Mouse (Mus musculus): ENCODE results near the gene Aoah.

The Aoah gene

DNA sequence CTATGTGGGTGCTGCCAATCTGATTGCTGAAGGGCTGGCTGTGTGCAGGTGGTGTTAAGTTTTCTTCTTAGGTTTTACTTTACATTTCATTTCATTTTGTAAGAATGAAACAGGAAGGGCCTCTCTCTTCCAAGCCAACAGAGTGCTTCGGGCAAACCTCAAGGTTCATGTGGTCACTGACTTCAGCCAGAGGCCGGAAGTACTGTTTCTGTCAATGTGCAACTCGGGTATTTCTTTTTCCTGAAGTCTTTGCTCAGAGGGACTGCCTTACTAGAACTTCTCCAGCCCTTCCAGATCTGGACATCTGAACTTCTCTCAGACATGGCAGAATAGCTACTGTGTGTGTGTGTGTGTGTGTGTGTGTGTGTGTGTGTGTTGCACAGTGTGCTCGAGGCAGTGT lies at the start of gene Aoah:
Gene Aoah (plus strand): TSS at position 213 of the 400 bp plus-strand sequence.
- DNase-seq: no peak

DNA sequence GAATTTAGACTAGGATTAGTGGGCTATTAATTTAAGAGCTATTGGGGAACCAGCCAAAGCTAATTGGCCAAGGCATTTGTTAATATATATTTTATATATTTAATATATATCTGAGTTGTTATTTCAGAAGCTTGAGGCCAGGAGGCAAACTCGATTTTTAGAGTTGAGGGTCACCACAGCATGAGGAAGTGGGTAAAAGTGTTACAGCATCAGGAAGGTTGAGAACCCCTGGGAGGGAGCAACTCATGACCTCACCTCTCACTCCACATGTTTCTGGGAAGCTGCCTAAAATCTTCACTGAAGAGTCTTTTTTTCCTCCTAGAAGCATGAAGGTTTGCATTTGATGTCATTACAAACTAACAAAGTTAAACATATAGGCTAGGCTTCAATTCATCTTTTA lies 39.1 kb upstream of the Aoah start:
- DNase-seq: no peak

DNA sequence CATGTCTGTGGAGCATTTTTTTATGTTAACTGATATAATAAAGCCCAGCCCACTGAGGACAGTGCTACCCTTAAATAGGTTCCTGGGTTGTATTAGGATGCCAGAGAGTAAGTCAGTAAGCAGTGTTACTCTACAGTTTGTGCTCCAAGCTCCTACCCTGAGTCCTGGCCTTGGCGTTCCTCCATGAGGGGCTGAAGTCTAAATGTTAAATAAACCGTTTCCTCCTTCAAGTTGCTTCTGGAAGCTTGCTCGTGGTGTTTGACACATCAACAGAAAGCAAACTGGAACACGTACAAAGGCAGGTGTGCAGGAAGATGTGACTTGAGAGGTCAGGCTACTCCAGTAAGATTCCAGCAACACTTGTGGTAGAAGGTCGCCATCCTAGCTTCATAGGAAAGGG lies 10.3 kb upstream of the Aoah start:
- no peak for DNase-seq

DNA sequence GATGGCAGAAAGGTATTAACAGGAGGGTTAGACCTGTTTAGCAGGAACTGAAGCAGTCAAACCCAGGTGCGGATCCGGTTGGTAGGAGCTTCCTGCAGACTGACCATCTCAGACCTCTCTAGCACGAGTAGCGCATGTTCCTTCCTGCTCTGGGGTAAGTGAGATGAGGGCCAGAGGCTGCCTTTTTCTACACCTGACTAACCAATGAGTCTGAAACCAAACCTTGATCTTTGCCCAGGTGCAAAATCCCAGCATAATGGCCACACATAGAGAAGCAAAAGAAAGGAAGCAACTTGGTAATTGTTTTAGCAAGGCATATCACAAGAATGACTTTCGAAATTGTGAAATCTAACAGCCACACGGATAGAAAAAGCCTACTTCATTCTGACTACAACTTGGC lies 9.9 kb upstream of the Aoah start:
- no peak for DNase-seq

DNA sequence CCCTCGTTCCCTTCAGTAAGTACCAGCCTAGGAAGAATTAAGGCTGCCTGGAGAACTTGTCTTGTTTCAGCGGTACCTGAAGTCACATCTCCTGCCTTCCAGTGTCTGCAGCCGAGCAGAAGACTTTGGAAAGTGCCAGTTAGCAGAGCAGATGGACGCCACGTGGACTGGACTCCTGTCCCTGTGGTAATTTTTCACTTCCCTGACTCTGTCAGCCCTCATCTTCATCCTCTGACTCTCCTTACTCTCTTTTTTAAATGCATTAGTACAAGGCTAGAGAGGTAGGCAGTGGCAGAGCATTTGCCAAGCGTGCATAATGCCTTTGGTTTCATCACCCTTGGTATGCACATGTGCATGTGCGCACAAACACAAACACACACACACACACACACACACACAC lies 8.0 kb upstream of the Aoah start:
- no peak for DNase-seq

DNA sequence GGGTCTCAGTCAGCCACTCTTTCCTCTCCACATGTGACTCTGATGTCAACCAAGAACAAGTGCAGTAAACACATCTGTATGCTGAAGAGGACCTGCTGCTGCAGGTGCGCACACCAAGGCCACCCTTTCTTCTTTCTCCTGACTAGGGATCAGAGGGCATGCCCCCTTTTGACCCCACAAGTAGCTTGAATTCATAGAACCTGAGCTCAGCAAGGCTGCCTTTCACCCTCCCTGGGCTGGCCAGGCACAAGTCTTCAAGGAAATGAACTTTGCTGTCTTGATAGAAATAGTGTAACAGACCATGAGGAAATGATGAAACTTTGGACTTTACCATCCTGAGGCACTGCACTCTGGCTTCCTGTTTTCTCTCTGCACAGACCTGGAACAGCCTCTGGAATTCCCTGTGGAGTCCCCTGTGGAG lies 7.1 kb upstream of the Aoah start:
- no peak for DNase-seq

DNA sequence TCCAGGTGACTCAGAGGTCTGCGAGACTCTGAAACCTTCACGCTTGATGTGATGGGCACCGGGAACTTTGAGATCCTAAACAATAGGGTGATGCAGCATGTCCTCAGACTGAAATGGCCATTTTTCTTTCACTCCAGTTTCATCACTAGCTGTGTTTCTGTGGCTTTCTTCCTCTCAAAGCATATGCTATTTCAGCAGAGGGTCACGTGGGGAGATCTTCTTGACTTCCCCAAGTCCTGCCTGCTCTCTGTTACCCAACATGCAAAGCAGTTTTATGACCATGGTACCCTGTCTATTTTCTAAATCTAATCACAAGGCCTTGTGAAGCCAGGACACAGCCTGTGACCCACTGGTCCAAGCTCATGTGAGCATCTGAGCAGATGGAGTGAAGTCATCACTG lies 6.0 kb upstream of the Aoah start:
- DNase-seq: no peak

DNA sequence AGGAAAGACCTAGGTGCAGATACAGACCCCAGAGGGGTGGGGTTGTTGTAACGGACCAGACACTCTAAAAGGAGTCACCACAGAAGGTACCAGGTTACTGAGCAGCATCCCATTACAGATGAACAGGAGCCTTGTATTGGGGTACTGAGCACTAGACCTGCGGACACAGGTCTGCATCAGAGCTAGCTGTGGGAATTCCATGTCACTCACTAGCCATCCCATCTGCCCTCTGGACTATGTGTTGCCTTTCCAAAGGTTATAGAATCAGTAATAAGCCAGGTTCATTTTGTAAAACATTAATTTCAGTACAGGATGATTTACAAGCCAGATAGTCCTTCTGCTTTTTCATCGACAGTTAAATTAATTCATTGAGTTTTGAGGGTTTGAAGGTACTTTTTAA lies 2.7 kb downstream of the Aoah start:
- no peak for DNase-seq

DNA sequence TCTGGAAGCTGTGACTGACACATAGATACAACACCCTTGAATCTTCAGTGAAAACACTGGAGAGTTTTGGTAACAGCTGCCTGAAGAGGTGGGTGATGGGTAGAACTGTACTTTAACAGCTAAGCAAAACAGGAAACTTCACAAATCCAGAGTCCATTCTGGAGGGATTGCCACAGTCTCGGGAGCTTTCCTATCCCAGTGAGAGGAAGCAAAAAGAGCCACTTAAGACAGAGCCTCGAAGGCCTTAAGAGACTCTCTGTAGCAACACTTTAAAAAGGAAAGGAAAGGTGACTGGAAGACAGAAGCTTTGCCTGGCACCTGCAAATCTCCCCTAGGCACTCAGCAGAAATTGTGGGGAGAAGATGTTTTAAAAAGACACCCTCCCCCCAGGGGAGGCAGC lies 4.6 kb downstream of the Aoah start:
- DNase-seq: no peak

DNA sequence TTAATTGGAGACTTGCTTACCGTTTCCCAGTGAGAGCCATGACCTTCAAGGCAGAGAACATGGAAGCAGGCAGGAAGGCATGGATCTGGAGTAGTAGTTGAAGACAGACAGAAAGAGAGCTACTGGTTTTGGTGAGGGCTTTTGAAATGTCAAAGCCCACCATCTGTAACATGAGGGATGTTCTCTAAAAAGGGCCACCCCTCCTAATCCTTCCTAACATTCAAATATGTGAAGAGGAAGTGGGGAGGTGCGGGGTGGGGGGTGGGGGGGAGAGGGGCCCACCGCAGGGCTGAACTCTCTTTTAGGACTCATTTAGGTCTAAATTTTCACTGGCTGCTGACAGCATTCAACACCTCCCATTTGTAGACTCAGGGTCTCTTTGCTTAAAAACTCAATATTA lies 5.9 kb downstream of the Aoah start:
- DNase-seq: no peak

DNA sequence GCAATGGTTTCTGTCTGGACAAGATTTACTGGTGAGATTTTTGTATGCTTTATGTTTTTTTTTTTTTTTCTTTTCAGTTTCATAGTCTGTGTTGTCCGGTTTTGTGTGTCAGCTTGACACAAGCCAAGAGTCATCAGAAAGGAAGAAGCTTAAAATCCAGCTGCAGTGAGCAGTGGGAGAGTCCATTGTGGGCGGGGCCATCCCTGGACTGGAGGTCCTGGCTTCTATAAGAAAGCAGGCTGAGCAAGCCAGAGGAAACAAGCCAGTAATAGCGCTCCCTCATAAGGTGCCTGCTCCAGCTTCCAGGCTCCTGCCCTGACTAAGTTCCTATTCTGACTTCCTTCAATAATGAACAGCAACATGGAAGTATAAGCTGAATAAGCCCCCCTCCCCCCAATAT lies 6.7 kb downstream of the Aoah start:
- DNase-seq: no peak

DNA sequence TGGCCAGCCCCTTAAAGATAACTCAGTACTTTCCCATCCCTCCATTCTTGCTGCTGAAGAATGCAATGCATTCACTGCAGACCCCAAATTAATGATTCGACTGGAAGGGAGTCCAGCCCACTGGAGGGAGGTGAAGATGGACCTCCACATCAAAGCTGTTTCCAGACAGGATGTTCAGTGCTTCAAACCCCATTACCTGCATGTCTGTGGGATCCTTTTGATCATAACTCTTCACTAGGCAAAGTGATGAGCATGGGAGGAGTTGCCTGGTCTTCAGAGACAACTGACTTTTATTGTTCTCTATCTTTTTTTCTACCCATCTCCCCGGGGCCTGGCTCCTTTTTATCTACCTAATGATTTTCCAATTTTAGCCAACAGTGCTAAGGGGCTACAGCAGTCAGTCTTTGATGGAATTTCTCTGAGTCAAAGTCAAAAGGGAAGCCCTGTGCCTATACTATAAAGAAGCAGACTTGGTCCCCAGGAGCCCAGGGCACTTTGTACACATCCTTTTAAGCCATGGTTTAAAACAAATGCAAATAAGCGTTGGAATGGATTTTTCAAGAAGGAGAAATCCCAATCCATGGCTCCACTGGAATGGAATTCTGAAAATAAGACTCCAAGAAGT lies 18.0 kb downstream of the Aoah start:
- no peak for DNase-seq

DNA sequence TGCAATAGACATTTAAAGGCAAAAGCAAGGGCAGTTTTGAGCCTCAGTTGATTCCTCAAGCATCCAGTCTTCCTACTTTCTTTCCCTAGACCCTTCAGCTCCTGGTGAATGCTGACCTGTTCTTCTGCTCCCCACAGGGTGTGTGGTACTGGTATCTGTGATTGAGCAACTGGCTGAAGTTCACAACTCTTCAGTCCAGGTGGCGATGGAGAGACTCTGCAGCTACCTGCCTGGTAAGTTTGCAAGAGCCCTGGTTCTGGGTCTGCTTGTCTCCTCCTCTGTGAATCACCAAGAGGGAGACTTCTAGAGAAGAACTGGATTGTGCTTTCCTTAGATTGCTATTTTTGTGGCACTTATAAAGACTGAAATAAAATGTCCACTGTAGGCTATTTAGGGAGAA lies 22.5 kb downstream of the Aoah start:
- no peak for DNase-seq

DNA sequence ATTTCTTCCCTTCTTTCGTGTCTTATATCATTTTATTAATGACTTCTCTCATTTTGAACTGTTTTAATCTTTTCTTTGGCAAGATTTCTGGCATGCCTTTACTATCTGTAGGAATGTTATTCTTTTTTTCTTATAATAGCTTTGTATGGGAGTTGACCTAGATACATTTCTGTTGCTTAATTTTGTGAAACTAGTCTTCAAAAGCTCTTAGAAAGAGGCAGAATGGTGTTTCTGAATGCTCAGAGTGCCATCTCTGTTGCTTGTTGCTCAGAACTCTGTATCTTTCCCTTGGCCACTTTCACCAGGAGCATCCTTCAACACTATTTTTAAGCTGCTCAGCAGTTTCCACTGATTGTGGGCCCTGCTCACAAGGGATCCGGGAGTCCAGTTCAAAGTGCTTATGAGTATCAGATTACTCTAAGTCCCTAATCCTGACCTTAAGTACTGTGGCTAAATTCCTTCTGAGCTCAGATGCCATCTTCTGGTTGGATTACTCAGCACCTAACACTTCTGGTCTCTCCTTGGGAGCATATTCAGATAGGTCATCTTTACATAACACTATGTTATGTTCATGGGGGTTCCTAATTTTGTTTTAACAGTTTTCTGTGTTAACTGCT lies 26.9 kb downstream of the Aoah start:
- no peak for DNase-seq

DNA sequence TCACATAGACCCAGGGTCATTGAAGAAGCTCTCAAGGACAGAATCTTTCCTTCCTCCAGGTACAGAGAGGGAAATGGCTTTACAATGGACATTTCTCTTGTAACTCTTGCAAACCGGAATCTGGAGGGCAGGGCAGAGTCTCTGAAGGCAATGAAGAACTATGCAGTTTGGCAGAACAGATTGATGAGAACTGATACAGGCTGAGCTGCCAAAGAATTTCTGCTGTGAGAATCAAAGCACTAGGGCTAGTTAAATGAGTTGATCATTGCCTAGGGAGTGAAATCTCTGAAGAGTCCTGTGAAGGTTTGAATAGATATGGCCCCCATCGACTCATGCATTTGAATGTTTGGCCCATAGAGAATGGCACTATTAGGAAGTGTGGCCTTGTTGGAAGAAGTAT lies 34.8 kb downstream of the Aoah start:
- no peak for DNase-seq

DNA sequence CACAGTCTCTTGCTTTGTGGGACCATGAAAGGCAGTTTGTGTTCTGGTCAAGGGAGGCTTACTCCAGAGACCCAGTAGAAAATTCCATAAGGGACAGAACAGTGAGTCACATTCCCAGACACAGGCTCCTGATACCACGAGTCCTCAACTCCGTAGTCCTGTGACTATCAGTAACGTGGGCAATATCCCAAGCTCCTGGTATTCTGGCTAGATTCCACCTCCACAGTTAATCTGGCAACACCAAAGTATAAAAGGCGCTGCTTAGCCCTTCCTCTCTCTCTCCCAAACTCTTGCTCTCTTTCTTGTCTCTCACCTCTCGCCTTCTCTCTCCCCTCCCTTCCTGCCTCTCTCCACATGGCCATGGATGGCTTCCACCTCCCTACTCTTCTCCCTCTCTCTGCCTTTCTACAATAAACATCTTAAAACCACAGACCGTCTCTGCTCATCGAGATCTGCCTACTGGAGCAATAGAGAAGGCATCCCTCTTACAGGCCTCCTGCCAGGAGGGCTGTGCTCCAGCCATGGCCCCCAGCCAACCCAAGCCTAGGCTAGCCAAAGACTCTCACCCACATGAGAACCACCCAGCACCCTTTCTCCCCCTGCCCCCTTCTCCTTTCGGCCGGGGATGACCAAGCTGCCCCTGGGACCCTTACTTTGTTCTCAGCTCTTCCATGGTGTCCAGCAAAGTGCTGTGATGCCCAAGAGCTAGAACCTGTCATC lies 35.4 kb downstream of the Aoah start:
- DNase-seq: no peak

DNA sequence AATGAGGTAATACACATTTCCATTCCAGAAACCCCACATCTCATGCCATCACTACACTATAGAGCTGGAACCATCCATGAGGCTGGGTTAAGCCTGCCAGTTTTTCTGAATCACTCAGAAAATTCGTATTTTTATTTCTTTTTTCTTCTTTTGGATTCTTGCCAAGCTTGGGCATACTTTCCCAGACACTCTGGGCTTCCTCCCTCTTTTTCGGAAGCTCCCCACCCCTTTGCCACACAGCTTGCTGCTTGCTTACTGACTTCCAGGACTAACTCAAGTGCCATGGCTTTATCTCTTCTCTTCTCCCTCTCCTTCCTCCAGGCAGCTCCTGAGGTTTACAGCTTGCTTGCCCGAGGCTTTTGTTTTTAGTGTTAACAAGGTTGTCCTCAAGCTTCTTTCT lies 62.0 kb downstream of the Aoah start:
- no peak for DNase-seq

DNA sequence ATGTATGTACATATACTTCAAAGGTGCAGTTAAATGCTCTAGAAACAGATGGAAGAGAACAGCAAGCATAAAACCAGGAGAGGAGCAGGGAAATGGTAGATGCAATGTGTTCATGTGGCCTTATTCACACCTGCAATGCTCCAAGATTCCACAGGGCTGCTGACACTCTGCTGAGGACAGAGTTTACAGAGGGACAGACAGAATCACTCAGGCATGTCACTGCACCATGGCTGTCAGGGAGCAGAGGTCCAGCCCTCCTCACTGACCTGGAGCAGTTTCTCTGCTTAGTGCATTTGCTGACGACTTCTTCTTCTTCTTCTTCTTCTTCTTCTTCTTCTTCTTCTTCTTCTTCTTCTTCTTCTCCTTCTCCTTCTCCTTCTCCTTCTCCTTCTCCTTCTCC lies 105.5 kb downstream of the Aoah start:
- no peak for DNase-seq

DNA sequence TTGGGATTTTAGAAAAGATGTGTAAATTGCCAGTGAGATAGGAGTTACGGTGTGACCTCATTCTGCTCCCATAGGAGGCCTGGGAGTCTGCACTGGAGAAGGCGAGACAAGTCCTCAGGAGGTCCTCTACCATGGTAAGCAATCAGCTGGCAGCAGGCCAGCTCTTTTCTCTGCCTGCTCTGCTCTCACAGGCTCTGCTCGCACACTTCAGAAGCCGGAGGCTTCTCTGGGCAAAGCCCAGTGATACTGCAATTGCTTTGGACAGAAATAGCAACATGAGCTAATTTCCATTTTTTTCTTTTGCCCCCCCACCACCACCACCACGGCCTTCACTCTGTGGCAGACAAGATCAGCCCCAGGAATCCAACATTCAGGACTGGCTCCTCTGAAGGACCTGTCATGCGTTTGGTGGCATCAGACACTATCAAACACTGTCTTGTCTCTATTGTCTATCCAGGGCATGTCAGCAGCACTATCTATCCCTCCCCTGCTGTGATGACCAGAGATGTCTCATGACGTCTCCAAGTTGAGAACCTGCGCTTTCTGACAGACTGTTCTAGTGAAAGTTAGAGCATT lies 106.6 kb downstream of the Aoah start:
- no peak for DNase-seq

DNA sequence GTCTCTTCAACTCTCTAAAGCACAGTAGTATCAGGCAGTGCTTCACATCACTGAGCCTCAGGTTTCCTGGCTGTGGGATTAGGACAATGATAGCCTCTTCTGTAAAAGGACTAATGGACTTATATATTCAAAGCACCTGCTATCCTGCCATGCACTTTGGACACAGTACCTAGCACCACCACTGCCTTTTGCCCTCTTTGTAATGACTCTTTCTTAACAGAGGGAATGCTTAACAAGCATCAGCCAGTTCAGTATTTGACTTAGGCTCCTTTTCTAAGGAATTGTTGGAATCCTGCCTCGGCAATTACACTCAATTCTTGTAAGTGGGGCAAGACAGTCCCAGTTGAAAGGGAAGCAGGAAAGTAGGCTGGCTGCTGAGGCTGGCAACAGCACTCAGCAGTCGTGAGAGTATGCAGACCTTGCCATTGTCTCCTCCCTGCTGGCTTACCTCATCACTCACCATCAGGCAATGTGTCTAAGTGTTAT lies 107.1 kb downstream of the Aoah start:
- no peak for DNase-seq

DNA sequence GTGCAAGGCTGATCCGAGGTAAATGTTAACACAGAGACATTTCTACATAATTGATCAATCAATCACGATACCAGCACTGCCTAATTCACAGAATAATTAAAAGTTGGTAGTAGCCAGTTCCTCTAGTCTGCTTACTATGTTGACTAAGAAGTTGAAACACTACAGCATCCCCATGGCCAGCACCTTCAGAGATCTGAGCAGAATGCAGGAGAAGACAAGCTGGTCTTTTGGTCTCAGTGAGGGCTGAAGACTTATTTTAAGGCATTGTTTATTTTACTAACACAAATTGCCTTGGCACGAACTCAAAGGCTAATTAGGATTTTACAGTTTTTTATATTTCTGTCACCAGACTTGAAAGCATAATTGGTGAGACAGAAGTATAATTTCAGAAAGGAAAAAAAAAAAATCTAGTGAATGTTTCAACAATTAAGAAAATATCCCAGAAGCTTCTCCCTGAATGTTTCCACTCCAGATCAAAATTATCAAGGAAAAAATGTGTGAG lies 107.8 kb downstream of the Aoah start:
- no peak for DNase-seq

DNA sequence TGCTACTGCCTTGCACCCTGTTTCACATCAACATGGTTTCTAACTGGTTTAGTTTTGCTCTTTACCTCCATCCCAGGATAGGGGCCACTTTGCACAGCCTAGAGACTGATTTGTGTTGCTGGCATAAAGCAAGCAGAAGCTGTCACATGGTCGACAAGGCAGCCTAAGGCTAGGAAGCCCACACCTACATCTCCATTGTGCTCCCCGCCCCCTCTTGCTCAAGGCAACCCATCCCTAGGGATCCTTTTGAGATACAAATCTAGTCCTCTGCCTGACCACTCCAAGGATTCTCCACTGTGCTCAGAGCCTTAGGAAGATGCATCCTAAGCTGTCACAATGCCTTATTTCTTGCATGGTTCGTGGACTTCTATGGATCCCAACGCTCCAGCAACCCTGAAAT lies 110.2 kb downstream of the Aoah start:
- DNase-seq: no peak

DNA sequence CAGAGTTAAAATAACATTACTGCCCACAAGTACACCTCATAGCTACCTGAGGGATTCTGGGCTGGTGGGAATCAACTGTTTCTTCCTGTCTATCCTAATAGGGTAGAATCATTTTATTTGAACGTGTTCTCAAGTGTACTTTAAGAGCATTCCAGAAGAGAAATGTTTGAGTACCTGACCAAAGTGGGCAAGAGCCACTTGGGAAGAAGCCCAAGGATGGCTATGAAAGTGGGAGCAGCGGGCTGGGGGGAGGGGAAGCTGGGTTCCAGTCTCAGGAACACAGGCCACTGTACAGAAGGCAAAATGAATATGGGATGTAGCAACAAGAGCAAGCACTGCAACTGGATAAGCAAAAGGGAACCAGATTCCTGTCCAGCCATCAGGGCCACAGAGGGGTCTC lies 111.3 kb downstream of the Aoah start:
- no peak for DNase-seq

Data from thymus, postnatal 14 days (tissue).